Mouse (Mus musculus): ENCODE data around the gene Mavs. TPM values are rescaled to one million over a fixed set of nuclear protein-coding genes. Genes with fewer than 3 reads are reported as not detected.
"Not testable (repeated sequence)": the region's sequence is repeated elsewhere in the genome, so short reads cannot be mapped to it uniquely, and the experiment has no call there.

Mavs gene
- total RNA-seq, 1 experiment from 2014 or later = 14.4 TPM

GRCm38 (mm10) chr2:131209125-131209795 is 24.6 kb upstream of the Mavs start:
- no peak for ATAC-seq (ENCODE audit: extremely low read depth, insufficient number of reproducible peaks, low FRiP score, poor library complexity, severe bottlenecking)

- ATAC-seq (ENCODE audit: extremely low read depth, insufficient number of reproducible peaks, low FRiP score, poor library complexity, severe bottlenecking) = peak; percentile 96
Measured at GRCm38 (mm10) chr2:131209969-131210792, 23.7 kb upstream of the Mavs start.

DNA sequence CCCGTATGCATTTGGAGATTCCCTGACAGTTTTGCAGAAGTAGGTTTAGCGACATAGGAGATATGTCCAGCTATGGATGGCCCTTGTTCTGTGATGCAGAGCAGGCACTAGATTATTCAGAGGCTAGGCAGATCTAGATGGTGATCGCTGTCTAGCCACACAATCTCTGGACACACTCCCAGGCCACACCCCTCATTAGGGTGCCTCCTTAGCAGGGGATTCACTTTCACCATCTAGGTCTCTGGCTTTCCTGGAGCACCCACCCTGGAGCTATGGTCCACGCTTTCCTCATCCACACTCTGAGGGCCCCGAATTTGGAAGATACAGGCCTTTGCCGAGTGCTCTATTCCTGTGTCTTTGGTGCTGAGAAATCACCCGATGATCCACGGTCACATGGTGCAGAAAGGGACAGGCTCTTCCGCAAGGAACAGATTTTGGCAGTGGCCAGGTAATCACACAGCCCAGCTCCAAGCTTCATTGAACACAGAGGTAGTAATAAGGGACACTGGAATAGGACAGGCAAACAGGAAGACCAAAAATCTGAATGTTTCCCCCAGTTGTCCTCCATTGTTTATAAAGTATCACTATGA is 22.7 kb upstream of the Mavs start:
- no peak for ATAC-seq (ENCODE audit: extremely low read depth, insufficient number of reproducible peaks, low FRiP score, poor library complexity, severe bottlenecking)

DNA sequence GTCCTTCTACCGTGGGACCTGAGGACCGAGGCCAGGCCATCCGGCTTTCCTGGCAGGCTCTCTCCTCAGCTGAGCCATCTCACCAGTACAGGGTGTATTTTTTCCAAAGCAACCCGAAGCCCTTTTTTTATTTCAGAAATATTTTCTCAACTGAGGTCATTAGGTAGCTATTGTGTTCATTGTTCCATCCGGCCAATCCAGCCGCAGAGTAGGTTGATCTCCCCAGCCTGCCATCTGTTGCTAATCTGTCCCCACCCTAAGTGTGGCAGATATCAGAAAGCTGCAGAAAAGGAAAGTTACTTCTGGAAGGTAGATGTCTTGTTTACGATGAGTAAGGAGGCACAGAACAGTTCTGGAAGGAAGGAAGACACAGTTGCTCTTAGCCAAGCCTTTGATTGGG is 20.1 kb upstream of the Mavs start:
- ATAC-seq (ENCODE audit: extremely low read depth, insufficient number of reproducible peaks, low FRiP score, poor library complexity, severe bottlenecking) = no peak

DNA sequence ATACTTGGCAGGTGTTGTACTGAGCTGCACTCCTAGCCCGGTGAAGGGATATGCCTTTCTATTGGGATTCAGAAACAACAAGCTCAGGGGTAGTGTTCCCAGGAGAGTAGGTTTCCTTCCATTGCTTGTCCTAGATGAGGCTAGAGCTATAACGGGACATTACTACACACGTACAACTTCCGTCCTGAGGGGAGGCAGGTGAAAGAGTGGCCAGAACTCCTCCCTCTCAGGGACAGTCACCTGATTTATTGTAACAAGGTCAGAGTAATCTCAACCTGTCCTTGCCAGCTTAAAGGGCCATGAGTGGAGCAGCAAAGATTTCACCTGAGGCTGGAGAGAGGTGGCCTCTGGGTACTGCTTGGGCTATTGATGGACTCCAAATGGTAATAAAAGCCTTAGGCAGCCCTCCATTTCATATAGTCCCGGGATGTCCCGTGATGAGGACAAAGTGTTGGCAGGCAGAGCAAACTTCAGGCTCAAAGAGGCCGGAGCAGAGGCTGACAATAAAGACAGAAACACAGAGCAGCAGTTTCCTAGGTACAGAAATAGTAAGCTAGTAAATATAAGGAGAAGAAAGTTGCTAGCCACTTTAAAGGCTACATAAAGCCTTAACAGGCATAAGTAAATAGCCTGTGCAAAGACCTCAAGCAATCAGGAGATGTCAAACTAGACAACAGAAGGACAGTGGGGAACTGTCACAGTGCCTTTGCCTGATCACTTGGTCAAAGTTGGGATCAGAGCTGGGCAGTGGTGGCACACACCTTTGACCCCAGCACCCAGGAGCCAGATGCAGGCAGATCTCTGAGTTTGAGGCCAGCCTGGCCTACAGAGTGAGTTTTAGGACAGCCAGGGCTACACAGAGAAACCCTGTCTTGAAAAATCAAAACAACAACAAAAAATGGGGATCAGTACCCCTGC is 17.7 kb upstream of the Mavs start:
- no peak for ATAC-seq (ENCODE audit: extremely low read depth, insufficient number of reproducible peaks, low FRiP score, poor library complexity, severe bottlenecking)

DNA sequence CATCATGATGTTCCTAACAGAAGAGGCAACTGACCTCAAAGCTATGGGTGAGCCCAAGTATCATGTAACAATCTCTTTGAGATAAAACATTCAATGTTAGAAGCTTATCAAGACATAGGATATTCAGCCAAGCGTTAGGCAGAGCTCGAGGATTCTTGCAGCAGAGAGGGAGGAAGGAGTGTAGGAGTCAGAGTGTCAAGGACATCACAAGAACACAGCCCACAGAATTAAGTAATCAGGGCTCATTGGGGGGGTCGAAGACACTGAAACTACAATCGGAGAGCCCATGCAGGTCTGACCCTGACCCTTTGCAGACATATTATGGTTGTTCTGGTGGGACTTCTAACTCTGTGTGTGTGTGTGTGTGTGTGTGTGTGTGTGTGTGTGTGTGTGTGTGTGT is 13.8 kb upstream of the Mavs start:
- no peak for ATAC-seq (ENCODE audit: extremely low read depth, insufficient number of reproducible peaks, low FRiP score, poor library complexity, severe bottlenecking)

GRCm38 (mm10) chr2:131221853-131222515 is 11.9 kb upstream of the Mavs start:
- no peak for ATAC-seq (ENCODE audit: extremely low read depth, insufficient number of reproducible peaks, low FRiP score, poor library complexity, severe bottlenecking)

GRCm38 (mm10) chr2:131222562-131222961 is 11.3 kb upstream of the Mavs start:
- no peak for ATAC-seq (ENCODE audit: extremely low read depth, insufficient number of reproducible peaks, low FRiP score, poor library complexity, severe bottlenecking)

DNA sequence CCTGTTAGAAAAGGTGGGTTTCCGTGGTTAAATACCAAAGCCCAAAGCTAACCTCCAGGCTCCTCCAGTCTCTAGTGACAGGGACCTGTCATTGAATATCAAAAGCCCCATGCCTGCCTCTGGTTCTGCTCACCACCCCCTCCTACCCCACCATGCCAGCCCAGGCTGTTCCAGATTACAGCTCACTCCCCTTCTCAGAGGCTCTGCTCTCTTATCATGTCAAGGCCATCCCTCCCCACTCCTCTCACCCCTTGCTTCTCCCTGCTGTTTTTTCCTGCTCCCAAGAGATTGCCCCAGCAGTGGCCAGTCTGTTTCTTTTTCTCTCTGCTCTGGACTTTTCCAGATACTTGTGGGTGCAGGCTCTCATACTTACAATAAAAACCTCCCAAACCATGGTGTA is 10.3 kb upstream of the Mavs start:
- no peak for ATAC-seq (ENCODE audit: extremely low read depth, insufficient number of reproducible peaks, low FRiP score, poor library complexity, severe bottlenecking)

DNA sequence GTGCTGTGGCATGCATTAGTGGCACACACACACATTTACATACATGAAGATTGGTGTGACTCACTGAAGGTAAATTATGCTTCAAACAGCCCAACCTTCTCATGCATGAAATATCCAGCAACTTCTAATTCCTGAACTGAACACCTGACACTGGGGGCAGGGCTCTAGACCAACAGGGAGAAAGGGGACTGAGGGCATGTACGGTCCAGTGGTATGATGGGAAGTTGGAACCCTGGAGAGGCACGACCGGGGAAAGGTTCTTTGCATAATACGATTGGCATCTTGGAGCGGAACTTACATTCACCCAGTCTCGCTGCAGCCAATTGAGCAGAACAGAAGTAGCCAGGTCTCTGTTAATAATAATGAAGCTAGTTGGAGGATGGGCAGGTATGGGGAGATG is 8.7 kb upstream of the Mavs start:
- no peak for ATAC-seq (ENCODE audit: extremely low read depth, insufficient number of reproducible peaks, low FRiP score, poor library complexity, severe bottlenecking)

- not testable (repeated sequence) for ATAC-seq (ENCODE audit: extremely low read depth, insufficient number of reproducible peaks, low FRiP score, poor library complexity, severe bottlenecking)
Measured at GRCm38 (mm10) chr2:131226669-131227068, 7.2 kb upstream of the Mavs start.

DNA sequence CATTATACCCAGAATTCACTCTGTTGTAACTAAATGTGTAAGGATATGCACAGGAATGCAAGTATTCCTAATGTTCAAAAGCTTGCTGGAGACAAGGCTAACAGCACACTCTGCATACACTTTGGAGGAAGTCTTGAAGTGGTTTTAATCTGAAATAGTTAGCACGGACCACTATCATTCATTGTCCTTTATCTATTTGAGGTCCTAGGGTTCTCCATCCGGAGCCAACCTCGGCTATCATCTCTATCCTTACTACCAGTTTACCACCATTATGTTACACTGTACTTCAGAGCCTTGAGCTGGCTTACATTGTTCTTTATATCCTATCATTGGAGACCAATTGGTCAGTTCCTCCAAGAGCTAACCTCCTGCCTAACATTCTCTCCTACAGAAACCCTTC is 6.6 kb upstream of the Mavs start:
- no peak for ATAC-seq (ENCODE audit: extremely low read depth, insufficient number of reproducible peaks, low FRiP score, poor library complexity, severe bottlenecking)

GRCm38 (mm10) chr2:131232558-131232957 is 1.3 kb upstream of the Mavs start:
- ATAC-seq (ENCODE audit: extremely low read depth, insufficient number of reproducible peaks, low FRiP score, poor library complexity, severe bottlenecking) = peak; percentile 21; the same call in 1 of the 2 replicates

DNA sequence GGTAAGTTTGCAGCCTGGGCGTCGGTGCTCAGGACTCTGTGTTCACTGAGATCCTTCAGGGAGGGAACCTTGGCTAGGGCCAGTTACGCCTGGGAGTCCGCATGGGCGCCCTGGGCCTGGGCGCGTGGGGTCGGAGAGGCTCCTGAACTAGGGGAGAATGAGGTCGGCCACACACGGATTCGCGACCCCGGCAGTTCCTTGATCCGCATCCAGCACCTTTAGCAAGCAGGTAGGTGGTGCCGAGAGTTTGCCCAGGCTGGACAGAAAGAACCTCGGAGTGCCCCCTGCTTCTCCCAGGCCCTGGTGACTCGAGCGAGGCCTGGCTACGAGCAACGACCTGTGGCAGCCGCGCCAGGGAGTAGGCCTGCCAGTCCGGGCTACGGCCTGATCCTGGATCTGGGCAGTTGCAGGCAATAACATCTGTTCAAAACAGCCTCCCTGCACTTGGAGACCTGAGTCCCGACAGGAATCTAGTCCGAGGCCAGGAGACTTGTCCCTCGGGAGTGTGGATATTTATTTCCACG is 326 bp downstream of the Mavs start:
- no peak for ATAC-seq (ENCODE audit: extremely low read depth, insufficient number of reproducible peaks, low FRiP score, poor library complexity, severe bottlenecking)

GRCm38 (mm10) chr2:131234970-131235635 is 1.2 kb downstream of the Mavs start:
- ATAC-seq (ENCODE audit: extremely low read depth, insufficient number of reproducible peaks, low FRiP score, poor library complexity, severe bottlenecking) = peak; percentile 23; the same call in 1 of the 2 replicates

DNA sequence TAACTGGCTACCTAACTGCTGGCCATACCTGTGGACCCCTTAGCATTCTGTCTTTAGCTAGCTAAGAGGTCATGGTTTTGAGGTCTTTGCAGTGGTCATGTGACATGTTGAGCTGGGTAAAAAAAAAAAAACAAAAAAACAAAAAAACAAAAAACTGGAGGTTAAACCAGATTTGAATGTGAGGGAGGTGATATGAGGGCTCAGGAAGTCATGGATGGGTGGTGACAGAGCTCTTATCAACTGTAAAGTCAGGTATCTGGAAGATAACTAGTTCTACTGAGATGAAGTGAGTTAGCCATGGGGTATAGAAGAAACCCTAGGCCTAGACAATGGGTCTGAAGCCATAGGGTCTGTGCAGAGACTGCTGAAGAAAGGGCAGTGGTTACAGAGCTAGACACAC is 8.3 kb downstream of the Mavs start:
- no peak for ATAC-seq (ENCODE audit: extremely low read depth, insufficient number of reproducible peaks, low FRiP score, poor library complexity, severe bottlenecking)

- ATAC-seq (ENCODE audit: extremely low read depth, insufficient number of reproducible peaks, low FRiP score, poor library complexity, severe bottlenecking) = no peak
Measured at GRCm38 (mm10) chr2:131242929-131243328, 9.1 kb downstream of the Mavs start.
